Mouse (Mus musculus) heart, postnatal 4 days (tissue): ENCODE data around the gene Ndufs3. TPM values are rescaled to one million over a fixed set of nuclear protein-coding genes. Genes with fewer than 3 reads are reported as not detected.
A peak's percentile ranks its signal among the peaks of the same experiment; 100 is the strongest.

Source experiments
- DNase-seq: peaks from one replicate; pipeline ENCODE4 v3.0.0; 2021
- total RNA-seq, 2 experiments: library from RNA; stranded (reverse); gene quantifications; 2 replicates each; pipeline ENCODE4 v1.2.3; 2021

Gene Ndufs3
- total RNA-seq, 2 experiments from 2014 or later = 538 to 543 TPM

GRCm38 (mm10) chr2:90847681-90848050 is 57.0 kb downstream of the Ndufs3 start:
- DNase-seq = no peak

DNA sequence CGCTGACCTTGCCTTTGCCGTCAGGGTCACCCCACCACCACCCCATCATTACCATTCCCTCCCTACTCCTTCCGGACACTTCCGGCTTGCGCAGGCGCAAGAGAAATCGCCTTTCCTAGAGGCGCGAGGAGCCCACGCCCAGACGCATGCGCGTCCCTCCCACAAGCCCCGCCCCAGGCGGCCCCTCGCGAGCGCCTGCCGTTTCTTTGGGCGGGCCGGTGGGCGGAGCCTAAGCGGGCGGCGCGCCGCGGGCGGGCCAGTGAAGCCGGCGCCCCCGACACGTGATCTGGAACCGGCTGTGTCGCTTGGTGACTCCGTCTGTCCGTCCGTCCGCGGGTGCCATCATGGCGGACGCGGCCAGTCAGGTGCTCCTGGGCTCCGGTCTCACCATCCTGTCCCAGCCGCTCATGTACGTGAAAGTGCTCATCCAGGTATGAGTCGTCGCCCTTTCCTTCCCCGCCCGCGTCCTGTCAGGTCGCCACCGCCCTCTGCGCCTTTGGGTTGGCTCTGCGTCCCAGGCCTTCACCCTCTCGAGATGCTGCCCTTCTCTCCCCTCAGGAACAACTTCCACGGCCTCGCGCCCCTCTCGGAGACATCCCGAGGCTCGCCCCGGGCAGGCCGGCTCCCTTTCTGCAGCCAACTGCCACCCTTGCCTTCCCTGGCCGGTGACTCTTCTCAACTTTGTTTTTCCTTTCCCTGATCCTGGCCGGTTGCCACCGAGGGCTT is 57.5 kb downstream of the Ndufs3 start, which contains the start of gene Mtch2:
Gene Mtch2, plus strand, starts transcription at position 201 of the 726 bp plus-strand sequence.
- peak; percentile 99 for DNase-seq

- DNase-seq = no peak
Observed at GRCm38 (mm10) chr2:90846597-90846954, 58.1 kb downstream of the Ndufs3 start.

- DNase-seq = peak; percentile 18
Observed at GRCm38 (mm10) chr2:90846171-90846570, 58.5 kb downstream of the Ndufs3 start.

GRCm38 (mm10) chr2:90845234-90845633 is 59.4 kb downstream of the Ndufs3 start:
- DNase-seq = no peak

Other genes starting within 250 kb of the Ndufs3 start
- 10 to 100 TPM; 15.3 to 18.1 TPM for gene Nup160, start 227.6 kb downstream of the Ndufs3 start, total RNA-seq
- gene Fnbp4, start 159.5 kb downstream of the Ndufs3 start, total RNA-seq = 10 to 100 TPM; 38.2 to 44.0 TPM
- 1 to 10 TPM; 1.6 to 2.0 TPM for gene Agbl2, start 122.1 kb downstream of the Ndufs3 start, total RNA-seq
- gene Mtch2, start 57.7 kb downstream of the Ndufs3 start, total RNA-seq = 100 to 1,000 TPM; 189 to 191 TPM
- 1 to 10 TPM; 7.4 to 7.8 TPM for gene C1qtnf4, start 19.0 kb downstream of the Ndufs3 start, total RNA-seq
- 10 to 100 TPM; 18.2 to 18.8 TPM for gene Kbtbd4, start 87 bp downstream of the Ndufs3 start, total RNA-seq
- gene Celf1, start 35.6 kb upstream of the Ndufs3 start, total RNA-seq = 100 to 1,000 TPM; 135 to 145 TPM
- gene Rapsn, start 130.8 kb upstream of the Ndufs3 start, total RNA-seq = 10 to 100 TPM; 19.3 to 23.3 TPM
- 100 to 1,000 TPM; 240 to 248 TPM for gene Psmc3, start 149.2 kb upstream of the Ndufs3 start, total RNA-seq
- gene Slc39a13, start 165.6 kb upstream of the Ndufs3 start, total RNA-seq = 10 to 100 TPM; 32.6 to 36.8 TPM
- gene Spi1, start 177.6 kb upstream of the Ndufs3 start, total RNA-seq = 1 to 10 TPM; 2.7 to 3.5 TPM
- 1,000 to 10,000 TPM; 1,781 to 1,857 TPM for gene Mybpc3, start 213.3 kb upstream of the Ndufs3 start, total RNA-seq